Mouse (Mus musculus) stomach, postnatal 0 days (tissue): ENCODE data around the gene Chrm1.

Source experiments
- CTCF ChIP-seq: IDR thresholded peaks from 2 replicates; pipeline ENCODE4 v1.5.1; 2016; ENCODE audit warnings: antibody characterized with exemption, low read depth, mild to moderate bottlenecking, moderate library complexity
- EP300 ChIP-seq: optimal IDR thresholded peaks from 2 replicates; pipeline ENCODE3; 2016; ENCODE audit warnings: antibody characterized with exemption

- TF ChIP-seq CTCF (no peak), EP300 (no peak)
Measured at GRCm38 (mm10) chr19:8630826-8631225, 32.8 kb upstream of the Chrm1 start.
